Mouse (Mus musculus): ENCODE results near the gene Tcl1.

Tcl1 gene

DNA sequence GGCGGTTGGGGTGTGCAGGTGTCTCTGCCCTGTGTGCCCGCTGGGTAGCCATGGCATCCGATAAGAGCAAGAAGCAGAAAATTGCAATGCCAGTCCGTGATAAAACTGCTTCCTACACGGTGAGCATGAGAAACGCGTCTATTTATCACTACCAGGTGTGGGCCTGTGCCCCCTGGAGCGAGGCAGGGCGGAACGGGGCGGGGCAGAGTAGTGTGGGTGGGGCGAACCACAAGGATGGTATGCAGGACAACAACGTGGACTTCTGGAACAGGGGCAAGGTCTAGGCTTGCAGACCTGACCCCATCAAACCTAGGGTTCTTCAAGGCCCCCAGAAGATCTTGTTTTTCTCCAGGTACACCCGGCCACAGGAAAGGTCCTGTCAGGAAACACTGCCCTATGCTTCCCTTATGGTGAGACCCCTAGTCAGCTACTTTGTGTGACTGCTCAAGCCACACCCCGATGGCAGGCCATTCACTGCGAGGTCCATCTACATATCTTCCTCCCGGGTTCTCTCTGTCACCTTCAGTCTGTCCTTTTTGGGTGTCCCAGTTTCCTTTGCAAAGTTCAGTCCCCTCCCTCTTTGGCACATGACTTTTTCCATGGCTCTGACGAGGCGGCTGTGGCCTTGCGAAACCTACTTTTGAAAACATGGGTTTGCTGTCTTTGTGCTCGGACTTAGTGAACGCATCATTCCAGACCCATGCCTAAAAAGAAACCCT is at the start of gene Tcl1:
Gene Tcl1 (minus strand): TSS at position 193 of the 719 bp plus-strand sequence.
- CTCF ChIA-PET, result interaction anchor here in 3 of 4 experiments (0.5 to 4.0 kb wide), 3 partner anchors 36 to 238 kb away, joined by 3 to 22 read pairs (median 6); no protein-coding TSS in a partner anchor
- POLR2A ChIA-PET, result interaction anchor here in 2 of 4 experiments (0.6 to 2.7 kb wide), 12 partner anchors 9 to 362 kb away, joined by 3 to 10 read pairs (median 4); no protein-coding TSS in a partner anchor

- CTCF ChIA-PET, result interaction anchor here in 3 of 4 experiments (0.6 to 2.1 kb wide), 4 partner anchors 9 to 15 kb away, joined by 3 to 5 read pairs (median 4); no protein-coding TSS in a partner anchor
- POLR2A ChIA-PET, result interaction anchor here in 1 of 4 experiments (0.9 kb wide), 1 partner anchor 73 kb away, joined by 3 read pairs; no protein-coding TSS in a partner anchor
These were observed 48.7 kb upstream of the Tcl1 start for GRCm38 (mm10) chr12:105271016-105271965.

- ChIA-PET POLR2A (interaction anchor here in 1 of 4 experiments (0.7 kb wide), 1 partner anchor 28 kb away, joined by 5 read pairs; no protein-coding TSS in a partner anchor), CTCF (no interaction called here)
These were observed 44.5 kb upstream of the Tcl1 start for GRCm38 (mm10) chr12:105267076-105267475.

GRCm38 (mm10) chr12:105266096-105266495 is 43.5 kb upstream of the Tcl1 start:
- ChIA-PET CTCF (no interaction called here), POLR2A (interaction anchor here in 2 of 4 experiments (0.7 to 1.1 kb wide), 2 partner anchors 12 to 17 kb away, joined by 3 read pairs; no protein-coding TSS in a partner anchor)

DNA sequence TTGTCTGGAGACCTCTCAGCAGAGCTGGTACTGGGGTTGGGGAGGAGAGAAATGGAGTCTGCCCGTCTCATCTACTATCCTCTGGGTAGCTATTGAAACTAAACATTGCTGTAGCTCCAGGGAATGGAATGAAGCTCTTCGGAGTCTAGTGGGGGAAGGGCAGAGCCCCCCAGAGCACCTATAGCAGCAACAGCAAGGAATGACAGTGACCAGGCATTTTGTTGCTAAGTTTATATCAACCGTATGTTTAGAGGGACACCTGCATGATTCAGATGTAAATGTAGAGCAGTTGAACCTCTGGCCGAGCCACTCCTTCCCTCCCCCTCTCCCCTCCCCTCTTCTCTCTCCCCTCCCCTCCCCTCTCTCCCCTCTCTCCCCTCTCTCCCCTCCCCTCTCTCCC is 36.6 kb upstream of the Tcl1 start:
- POLR2A ChIA-PET, result interaction anchor here in 3 of 4 experiments (0.6 to 2.5 kb wide), 26 partner anchors 10 to 202 kb away, joined by 3 to 18 read pairs (median 4); partner anchors contain the start of gene Tcl1 (in 2 of the 3)
- CTCF ChIA-PET, result interaction anchor here (0.5 to 2.0 kb wide), 58 partner anchors 10 to 880 kb away, joined by 3 to 22 read pairs (median 4); partner anchors contain the start of gene Tcl1 (in 2 of the 4)

DNA sequence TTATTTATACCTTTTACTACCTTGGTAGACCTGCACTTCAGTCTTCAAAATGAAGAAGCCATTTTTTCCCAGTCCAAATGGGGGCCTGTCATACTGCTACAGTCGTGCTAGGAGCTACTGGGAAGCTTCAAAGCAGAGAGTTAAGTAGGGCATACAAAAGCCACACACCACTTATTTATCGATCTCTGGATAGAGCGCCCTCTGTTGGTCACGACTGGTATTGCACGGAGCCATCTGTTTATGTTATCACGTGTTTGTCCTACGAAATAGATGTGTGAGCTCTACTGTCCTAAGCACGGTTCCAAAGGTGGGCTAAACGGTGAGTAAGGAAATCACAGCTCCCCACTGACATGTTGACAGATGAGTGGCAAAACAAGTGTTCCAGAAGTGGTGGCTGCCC is 36.2 kb upstream of the Tcl1 start:
- CTCF ChIA-PET, result interaction anchor here (0.5 to 2.0 kb wide), 62 partner anchors 10 to 881 kb away, joined by 3 to 22 read pairs (median 4); partner anchors contain the start of gene Tcl1 (in 2 of the 4)
- POLR2A ChIA-PET, result interaction anchor here (0.5 to 2.5 kb wide), 30 partner anchors 9 to 203 kb away, joined by 3 to 18 read pairs (median 4); partner anchors contain the start of gene Tcl1 (in 2 of the 4)

- ChIA-PET CTCF (no interaction called here), POLR2A (no interaction called here)
These were observed 31.2 kb upstream of the Tcl1 start for GRCm38 (mm10) chr12:105253796-105254195.

DNA sequence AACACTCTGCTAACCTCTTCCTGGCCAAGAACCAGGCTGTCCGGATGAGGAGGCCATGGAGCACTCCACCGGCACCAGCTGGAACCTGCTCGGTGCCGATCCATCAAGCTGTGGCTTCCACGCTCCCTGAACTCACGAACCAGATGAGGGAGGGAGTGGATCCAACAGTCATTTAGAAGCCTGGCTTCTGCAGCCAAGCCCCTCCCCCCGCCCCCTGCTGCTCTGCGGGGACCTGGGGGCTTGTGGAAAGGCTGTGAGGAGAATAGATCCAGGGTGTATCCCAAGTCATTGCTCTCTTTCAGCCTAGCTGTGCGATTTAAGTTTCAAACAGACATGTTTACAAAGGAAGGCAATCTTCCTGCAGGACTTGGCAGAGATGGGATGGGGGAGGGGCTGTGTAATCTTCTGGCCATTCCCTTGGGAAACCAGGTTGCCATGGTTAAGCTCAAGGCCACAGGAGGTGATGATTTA is 26.2 kb upstream of the Tcl1 start:
- ChIA-PET POLR2A (interaction anchor here in 3 of 4 experiments (0.7 to 3.0 kb wide), 6 partner anchors 9 to 28 kb away, joined by 3 to 14 read pairs (median 5); no protein-coding TSS in a partner anchor), CTCF (interaction anchor here in 2 of 4 experiments (0.6 to 3.4 kb wide), 3 partner anchors 10 to 178 kb away, joined by 5 to 18 read pairs (median 6); no protein-coding TSS in a partner anchor)

- POLR2A ChIA-PET, result interaction anchor here in 2 of 4 experiments (1.4 to 2.0 kb wide), 3 partner anchors 14 to 20 kb away, joined by 4 to 8 read pairs (median 5); no protein-coding TSS in a partner anchor
- CTCF ChIA-PET, result interaction anchor here (0.5 to 1.2 kb wide), 5 partner anchors 19 to 213 kb away, joined by 3 to 4 read pairs (median 3); no protein-coding TSS in a partner anchor
These were observed 16.5 kb upstream of the Tcl1 start for GRCm38 (mm10) chr12:105239060-105239459.

GRCm38 (mm10) chr12:105235091-105235490 is 12.5 kb upstream of the Tcl1 start:
- ChIA-PET POLR2A (interaction anchor here in 2 of 4 experiments (0.7 to 2.2 kb wide), 6 partner anchors 10 to 24 kb away, joined by 3 to 9 read pairs (median 4); partner anchors contain the start of gene Tcl1 (in 1 of the 2)), CTCF (interaction anchor here in 2 of 4 experiments (1.2 to 1.9 kb wide), 2 partner anchors 24 kb away, joined by 4 to 7 read pairs; no protein-coding TSS in a partner anchor)

DNA sequence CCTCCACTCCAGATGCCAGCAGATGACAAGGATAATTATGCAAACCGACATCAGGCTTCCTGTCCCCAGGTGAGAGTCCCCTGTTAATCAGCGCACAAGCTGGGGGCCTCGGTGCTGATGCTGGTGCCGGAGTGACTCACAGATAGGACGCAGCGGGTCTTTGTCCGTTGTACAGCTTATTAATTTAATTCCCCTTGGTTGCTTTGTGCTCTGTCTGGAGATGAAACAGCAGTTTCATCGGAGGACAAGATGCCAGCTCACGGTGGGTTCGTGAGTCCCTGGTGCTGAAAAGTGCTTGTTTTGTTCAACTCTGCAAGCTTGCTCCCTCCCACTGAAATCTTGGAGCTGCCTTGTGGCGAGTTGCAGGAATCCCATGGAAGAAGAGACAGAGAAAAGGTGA is 11.8 kb upstream of the Tcl1 start:
- POLR2A ChIA-PET, result interaction anchor here in 3 of 4 experiments (0.6 to 2.2 kb wide), 10 partner anchors 9 to 549 kb away, joined by 3 to 9 read pairs (median 3); partner anchors contain the start of gene Tcl1 (in 1 of the 3)

DNA sequence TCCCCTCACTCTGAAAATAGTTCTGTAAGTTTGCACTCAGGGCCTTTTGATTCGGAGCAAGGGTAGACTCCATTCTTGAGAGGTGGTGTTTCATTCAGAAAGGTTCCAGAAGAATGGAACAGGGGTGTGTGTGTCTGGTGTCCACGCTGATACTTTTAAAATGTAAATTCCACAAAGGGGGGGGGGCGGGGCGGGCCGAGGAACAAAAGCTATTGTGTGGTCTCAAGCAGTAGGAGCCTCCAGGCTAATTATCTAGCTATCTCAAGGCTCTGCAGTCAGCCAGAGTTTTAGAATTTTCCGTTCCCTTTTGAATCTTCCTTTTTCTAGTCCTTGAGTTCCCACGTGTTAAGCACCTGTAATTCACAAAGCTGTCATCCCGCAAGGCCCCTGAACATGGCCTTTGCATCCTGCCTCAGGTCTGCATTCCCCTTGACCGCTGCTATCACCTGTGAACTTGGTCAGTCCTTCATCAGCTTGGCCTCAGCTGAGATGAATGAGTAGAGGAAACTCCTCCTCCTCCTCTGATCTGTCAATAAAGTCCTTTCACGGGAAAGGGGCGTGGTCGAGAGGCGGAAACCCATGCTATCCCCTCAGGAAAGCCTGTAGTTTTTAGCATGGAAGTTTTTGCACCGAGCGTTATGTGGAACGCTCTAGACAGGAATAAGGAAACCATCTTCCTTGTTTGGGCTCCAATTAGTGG is 2.2 kb upstream of the Tcl1 start:
- CTCF ChIA-PET, result interaction anchor here in 3 of 4 experiments (0.5 to 4.0 kb wide), 8 partner anchors 11 to 308 kb away, joined by 3 to 22 read pairs (median 4); no protein-coding TSS in a partner anchor
- POLR2A ChIA-PET, result interaction anchor here in 3 of 4 experiments (0.6 to 2.9 kb wide), 36 partner anchors 8 to 950 kb away, joined by 3 to 18 read pairs (median 4); partner anchors contain the start of gene Glrx5 (in 1 of the 3)

More for the DNA sequence above, 11.8 kb upstream of the Tcl1 start:
- CTCF ChIA-PET, result interaction anchor here in 2 of 4 experiments (0.9 to 1.2 kb wide), 2 partner anchors 24 kb away, joined by 3 to 4 read pairs; no protein-coding TSS in a partner anchor

DNA sequence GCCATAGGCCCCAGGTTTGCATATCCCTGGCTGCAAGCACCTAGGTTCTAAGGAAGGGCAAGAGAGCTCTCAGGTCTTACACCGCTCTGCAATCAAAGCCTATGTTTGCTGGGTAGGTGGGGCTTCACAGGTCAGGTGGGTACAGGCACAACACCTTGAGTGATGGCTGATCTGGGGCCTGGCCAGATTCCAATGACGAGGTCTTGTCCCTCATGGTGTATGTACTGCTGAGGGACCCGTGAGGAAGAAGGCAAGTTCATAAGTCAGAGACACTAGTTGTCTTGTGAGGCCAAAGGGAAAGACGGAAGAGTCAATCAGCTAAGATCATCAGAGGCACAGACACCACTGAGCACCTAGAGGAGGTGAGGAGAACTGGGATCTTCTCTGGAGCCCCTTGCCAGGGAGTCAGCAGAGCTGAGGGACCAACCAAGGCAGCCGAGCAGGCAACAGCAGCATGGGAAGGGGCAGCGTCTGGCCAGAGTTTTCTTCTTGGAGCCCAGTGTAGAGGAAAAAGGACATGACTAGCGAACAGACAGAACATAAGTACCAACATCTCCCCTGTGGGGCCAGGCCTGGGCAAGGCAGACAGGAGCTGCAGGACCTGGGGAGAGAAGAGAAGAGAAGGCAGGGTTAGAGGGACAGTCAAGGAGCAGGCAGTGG is 5.4 kb downstream of the Tcl1 start:
- ChIA-PET CTCF (no interaction called here), POLR2A (interaction anchor here in 1 of 4 experiments (1.3 kb wide), 1 partner anchor 210 kb away, joined by 3 read pairs; no protein-coding TSS in a partner anchor)

GRCm38 (mm10) chr12:105209231-105209630 is 13.4 kb downstream of the Tcl1 start:
- POLR2A ChIA-PET, result interaction anchor here in 1 of 4 experiments (1.2 kb wide), 1 partner anchor 13 kb away, joined by 4 read pairs; the partner anchor contains the start of gene Tcl1
- CTCF ChIA-PET, result interaction anchor here in 1 of 4 experiments (0.8 kb wide), 1 partner anchor 50 kb away, joined by 3 read pairs; no protein-coding TSS in a partner anchor

- ChIA-PET CTCF (no interaction called here), POLR2A (no interaction called here)
These were observed 14.2 kb downstream of the Tcl1 start for GRCm38 (mm10) chr12:105208441-105208840.

DNA sequence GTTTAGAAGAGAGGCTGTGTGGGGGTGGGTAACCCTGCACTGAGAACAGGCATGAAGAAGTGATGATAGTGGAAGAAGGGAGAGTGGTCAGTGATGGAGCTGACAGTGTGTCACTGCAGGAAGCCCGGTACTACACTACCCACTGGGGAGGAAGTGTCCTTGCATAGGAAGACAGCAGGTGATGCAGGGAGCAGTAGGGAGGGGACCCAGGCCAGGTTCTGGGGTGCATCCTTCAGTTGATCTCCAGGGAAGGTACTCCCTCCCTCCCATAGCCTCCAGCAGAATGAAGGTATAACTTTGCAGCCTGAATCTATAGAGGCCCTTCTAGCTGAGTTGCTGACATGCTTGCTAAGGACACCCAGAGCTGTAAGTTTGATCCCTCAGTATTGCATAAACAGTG is 15.5 kb downstream of the Tcl1 start:
- CTCF ChIA-PET, result no interaction called here
- POLR2A ChIA-PET, result interaction anchor here in 1 of 4 experiments (0.5 to 1.2 kb wide), 2 partner anchors 31 to 523 kb away, joined by 4 read pairs; no protein-coding TSS in a partner anchor
